Mouse (Mus musculus) cerebellum, adult 9-11 months (tissue): ENCODE measurements at regions not wholly inside any gene's neighbourhood (a gene's known extent, or its start where the extent isn't known, plus 50 kb on each side); places are given as distances from the start of the nearest gene placed in this dataset.

Experiments used
- DNase-seq: peaks from one replicate; pipeline ENCODE4 v3.0.0; 2022

- no peak for DNase-seq
Measured at GRCm38 (mm10) chr7:115388874-115389273, 645.4 kb downstream of the Insc start.

- DNase-seq, result no peak
Measured at GRCm38 (mm10) chr7:115392520-115392919, 646.1 kb downstream of the Sox6 start.

GRCm38 (mm10) chr7:115398202-115398601 is 640.4 kb downstream of the Sox6 start:
- DNase-seq, result no peak

GRCm38 (mm10) chr7:115399461-115399860 is 639.1 kb downstream of the Sox6 start:
- no peak for DNase-seq

- DNase-seq, result no peak
Measured at GRCm38 (mm10) chr7:115407889-115408288, 630.7 kb downstream of the Sox6 start.

GRCm38 (mm10) chr7:115408915-115409314 is 629.7 kb downstream of the Sox6 start:
- DNase-seq, result no peak

GRCm38 (mm10) chr7:115410501-115411230 is 627.9 kb downstream of the Sox6 start:
- DNase-seq, result no peak

- no peak for DNase-seq
Measured at GRCm38 (mm10) chr7:115411456-115411855, 627.1 kb downstream of the Sox6 start.

- no peak for DNase-seq
Measured at GRCm38 (mm10) chr7:115415147-115415561, 623.4 kb downstream of the Sox6 start.
